Mouse (Mus musculus) heart, adult 2 months (tissue): Measurements from ENCODE around the gene Aebp2. TPM values are rescaled to one million over a fixed set of nuclear protein-coding genes. Genes with fewer than 3 reads are reported as not detected.

ENCODE experiments used
- DNase-seq, 2 experiments: peaks; one replicate each; pipeline ENCODE4 v3.0.0; 2021
- H3K27ac ChIP-seq: fragments of 200-600 bp; 2 replicates; pipeline ENCODE4 v1.8.1; 2022
- H3K27me3 ChIP-seq: fragments of 200-500 bp; 2 replicates; pipeline ENCODE4 v1.6.1; 2012; ENCODE audit warnings: mild to moderate bottlenecking, low read length, inconsistent platforms, mixed read lengths; ENCODE audit not compliant: control insufficient read depth, insufficient read depth
- H3K36me3 ChIP-seq: fragments of 200-500 bp; 2 replicates; pipeline ENCODE4 v1.6.1; 2012; ENCODE audit warnings: low read length, inconsistent platforms; ENCODE audit not compliant: control insufficient read depth, insufficient read depth
- H3K4me1 ChIP-seq: fragments of 200-500 bp; 2 replicates; pipeline ENCODE4 v1.6.1; 2011; ENCODE audit warnings: low read length; ENCODE audit not compliant: control insufficient read depth, insufficient read depth
- H3K4me3 ChIP-seq: fragments of 200-600 bp; 2 replicates; pipeline ENCODE4 v1.8.1; 2022
- H3K79me2 ChIP-seq: fragments of 200-500 bp; replicated peaks from 2 replicates; pipeline ENCODE4 v1.6.1; 2012; ENCODE audit warnings: mild to moderate bottlenecking, inconsistent platforms, low read length, moderate library complexity, mixed read lengths; ENCODE audit not compliant: control insufficient read depth, insufficient read depth
- H3K9ac ChIP-seq: fragments of 200-500 bp; 2 replicates; pipeline ENCODE4 v1.6.1; 2012; ENCODE audit warnings: low read depth, mild to moderate bottlenecking, control low read depth, inconsistent platforms, low read length, mixed read lengths
- CTCF ChIP-seq: fragments of 200-600 bp; IDR thresholded peaks from 2 replicates; pipeline ENCODE4 v1.8.1; 2022; ENCODE audit warnings: antibody characterized with exemption, mild to moderate bottlenecking, moderate library complexity
- EP300 ChIP-seq: fragments of 200-500 bp; IDR thresholded peaks from 2 replicates; pipeline ENCODE4 v1.6.1; 2011; ENCODE audit warnings: low read depth, low read length, control low read depth; ENCODE audit not compliant: insufficient read depth
- POLR2A ChIP-seq: fragments of 200-500 bp; IDR thresholded peaks from 2 replicates; pipeline ENCODE4 v1.6.1; 2011; ENCODE audit warnings: mild to moderate bottlenecking, low read depth, low read length, control low read depth; ENCODE audit not compliant: insufficient read depth
- WGBS: fragments of 180-500 bp; shearing (Covaris S2); methylation state at CpG from one replicate; pipeline ENCODE4 v1.1.7; 2018; 5-methylcytosine and 5-hydroxymethylcytosine counted together
- intact Hi-C: fragments of 180-260 bp; cut with DNase I; formaldehyde crosslinking; loops from one replicate; pipeline ENCODE4 v1.15.1; 2025
- polyA plus RNA-seq: library from polyadenylated mRNA; depleted of rRNA; stranded (reverse); fragments of >200 nt; gene quantifications from 2 replicates; pipeline ENCODE4 v1.2.3, GENCODE M21; 2012
- total RNA-seq, 2 experiments: library from RNA; stranded (reverse); gene quantifications; 2 replicates each; pipeline ENCODE4 v1.2.3; 2021

Aebp2 gene
- total and polyA plus RNA-seq, 3 experiments, result 15.0 to 37.5 (median 35.3) TPM

GRCm38 (mm10) chr6:140636290-140636689 lies 13.8 kb downstream of the Aebp2 start:
- 84% methylated on average over 4 of the region's 4 CpGs for WGBS
- intact Hi-C loops, result no loop called here
- DNase-seq, result no peak
- H3K4me3 ChIP-seq, result no peak overlapping the region
- no peak overlapping the region for H3K27ac ChIP-seq
- H3K9ac ChIP-seq, result no peak overlapping the region
- H3K27me3 ChIP-seq, result no peaks in the 10 kb centered on the region
- no peaks in the 10 kb centered on the region for H3K4me1 ChIP-seq
- peaks cover 2% of the 10 kb centered on the region for H3K36me3 ChIP-seq
- TF ChIP-seq CTCF (no peak), POLR2A (no peak), EP300 (no peak)
- H3K79me2 ChIP-seq, result peaks cover 1% of the 10 kb centered on the region

GRCm38 (mm10) chr6:140642010-140642409 lies 19.5 kb downstream of the Aebp2 start:
- no peaks in the 10 kb centered on the region; the same call in none of the 2 replicates for H3K36me3 ChIP-seq

GRCm38 (mm10) chr6:140642655-140643054 lies 20.2 kb downstream of the Aebp2 start:
- 92% methylated on average over 12 of the region's 12 CpGs for WGBS
- Histone ChIP-seq H3K36me3 (no peaks in the 10 kb centered on the region; the same call in none of the 2 replicates), H3K9ac (no peak overlapping the region), H3K4me3 (no peak overlapping the region), H3K27me3 (no peaks in the 10 kb centered on the region), H3K79me2 (no peaks in the 10 kb centered on the region), H3K27ac (no peak overlapping the region), H3K4me1 (no peaks in the 10 kb centered on the region; the same call in 1 of the 2 replicates)
- TF ChIP-seq POLR2A, result no peak
- TF ChIP-seq EP300, result no peak
- no peak for TF ChIP-seq CTCF
- no peak for DNase-seq
- intact Hi-C loops, result no loop called here

More at GRCm38 (mm10) chr6:140642010-140642409, 19.5 kb downstream of the Aebp2 start:
- Histone ChIP-seq H3K79me2 (no peaks in the 10 kb centered on the region), H3K27me3 (no peaks in the 10 kb centered on the region), H3K4me3 (no peak overlapping the region), H3K9ac (no peak overlapping the region), H3K4me1 (no peaks in the 10 kb centered on the region; the same call in 1 of the 2 replicates), H3K27ac (no peak overlapping the region)
- intact Hi-C loops, result no loop called here
- 96% methylated on average over 7 of the region's 7 CpGs for WGBS
- no peak for TF ChIP-seq EP300
- no peak for TF ChIP-seq POLR2A
- TF ChIP-seq CTCF, result no peak
- no peak for DNase-seq

DNA sequence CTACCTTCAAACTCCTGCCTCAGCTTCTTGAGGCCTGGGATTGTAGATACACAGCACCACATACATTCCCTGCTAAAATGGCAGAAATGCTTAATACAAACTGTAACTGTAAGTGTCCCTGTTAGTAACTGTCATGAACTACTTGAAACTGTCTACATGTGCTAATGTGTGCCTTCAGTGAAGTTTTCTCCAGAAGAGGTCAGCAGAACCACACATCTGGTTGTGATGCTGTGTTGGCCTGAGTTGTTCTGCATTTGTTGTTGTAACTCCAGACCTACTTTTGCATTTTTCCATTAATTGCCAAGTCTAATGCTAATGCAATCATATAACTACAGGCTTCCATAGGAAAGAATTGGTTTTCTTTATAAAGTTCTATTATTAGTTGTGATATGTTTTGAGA lies 23.5 kb downstream of the Aebp2 start:
- no peak overlapping the region for H3K4me3 ChIP-seq
- no peak overlapping the region for H3K9ac ChIP-seq
- H3K79me2 ChIP-seq, result no peaks in the 10 kb centered on the region
- intact Hi-C loops, result no loop called here
- no peak overlapping the region for H3K27ac ChIP-seq
- TF ChIP-seq EP300, result no peak
- peak; percentile 34; the same call in 1 of the 2 replicates for TF ChIP-seq CTCF
- TF ChIP-seq POLR2A, result no peak
- no peaks in the 10 kb centered on the region for H3K27me3 ChIP-seq
- peaks cover 2% of the 10 kb centered on the region for H3K36me3 ChIP-seq
- H3K4me1 ChIP-seq, result no peaks in the 10 kb centered on the region; the same call in 1 of the 2 replicates
- no peak for DNase-seq

DNA sequence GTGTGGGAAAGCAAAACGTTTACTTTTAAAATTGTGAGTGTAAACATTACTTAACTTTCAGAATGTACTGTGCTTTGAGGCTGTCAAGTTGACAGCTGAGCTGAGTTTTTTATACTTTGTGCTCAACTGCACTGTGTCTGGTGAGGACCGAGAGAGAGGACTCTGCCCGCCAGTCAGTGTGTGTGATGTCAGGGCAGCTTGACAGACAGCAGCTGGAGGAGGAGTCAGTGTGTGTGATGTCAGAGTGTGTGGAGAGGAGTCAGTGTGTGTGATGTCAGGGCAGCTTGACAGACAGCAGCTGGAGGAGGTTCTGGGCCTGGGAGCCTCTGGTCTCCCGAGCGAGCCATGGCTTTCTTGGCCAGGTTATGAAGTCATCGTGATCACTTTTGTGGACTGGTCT lies 24.4 kb downstream of the Aebp2 start:
- 67% methylated on average over 6 of the region's 6 CpGs for WGBS
- H3K27ac ChIP-seq, result no peak overlapping the region
- no peak overlapping the region for H3K9ac ChIP-seq
- peaks cover 2% of the 10 kb centered on the region for H3K36me3 ChIP-seq
- H3K79me2 ChIP-seq, result no peaks in the 10 kb centered on the region
- intact Hi-C loops, result no loop called here
- peak; percentile 23 to 30 for DNase-seq
- no peak overlapping the region for H3K4me3 ChIP-seq
- no peaks in the 10 kb centered on the region for H3K27me3 ChIP-seq
- TF ChIP-seq EP300 (no peak), CTCF (no peak), POLR2A (no peak)
- H3K4me1 ChIP-seq, result no peaks in the 10 kb centered on the region; the same call in 1 of the 2 replicates

DNA sequence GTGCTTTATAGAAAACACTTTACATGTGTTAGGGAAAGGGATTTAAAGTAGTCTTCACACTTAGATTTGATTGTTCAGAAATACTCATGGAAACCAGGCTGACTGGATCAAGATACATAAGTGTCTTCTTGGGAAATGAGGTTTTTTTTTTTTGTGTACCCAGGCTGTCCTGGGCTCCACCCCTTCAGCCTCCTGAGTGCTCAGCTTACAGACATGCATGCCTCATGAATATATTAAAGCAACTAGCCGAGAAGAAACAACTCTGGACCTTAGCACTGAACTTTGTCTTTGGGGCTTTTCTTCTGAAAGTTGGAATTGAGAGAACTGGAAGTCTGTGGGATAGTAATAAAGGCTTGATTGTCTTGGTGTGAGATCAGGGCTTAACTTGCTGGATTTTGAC lies 27.3 kb downstream of the Aebp2 start:
- peaks cover 2% of the 10 kb centered on the region for H3K36me3 ChIP-seq
- H3K27me3 ChIP-seq, result no peaks in the 10 kb centered on the region
- no peaks in the 10 kb centered on the region for H3K79me2 ChIP-seq
- WGBS, result 55% methylated on average over 1 of the region's 1 CpGs
- H3K4me3 ChIP-seq, result no peak overlapping the region
- no peak for DNase-seq
- TF ChIP-seq EP300 (no peak), POLR2A (no peak)
- H3K9ac ChIP-seq, result no peak overlapping the region
- H3K4me1 ChIP-seq, result no peaks in the 10 kb centered on the region; the same call in 1 of the 2 replicates
- intact Hi-C loops, result no loop called here
- no peak overlapping the region for H3K27ac ChIP-seq
